Mouse (Mus musculus) thymus, postnatal 25 days (tissue): ENCODE data around the gene Ipo4.
A peak's percentile ranks its signal among the peaks of the same experiment; 100 is the strongest.

Source experiments
- DNase-seq: peaks from one replicate; pipeline ENCODE4 v3.0.0; 2022

The Ipo4 gene

GRCm38 (mm10) chr14:55635523-55636007 is at the start of gene Ipo4:
Ipo4 (minus strand) TSS chr14:55635957.
- DNase-seq, result peak; percentile 87

GRCm38 (mm10) chr14:55682118-55682493 is 46.3 kb upstream of the Ipo4 start:
- no peak for DNase-seq

- peak; percentile 94 for DNase-seq
These were observed 45.7 kb upstream of the Ipo4 start, which contains the start of gene Tinf2 for GRCm38 (mm10) chr14:55681160-55682117. Tinf2 (minus strand) TSS chr14:55681820.

- DNase-seq, result no peak
These were observed 41.9 kb upstream of the Ipo4 start for GRCm38 (mm10) chr14:55677615-55678014.

GRCm38 (mm10) chr14:55672741-55673060 is 36.9 kb upstream of the Ipo4 start:
- DNase-seq, result no peak

GRCm38 (mm10) chr14:55671833-55672740 is 36.3 kb upstream of the Ipo4 start, which contains the start of the genes Gmpr2 and Nedd8:
Gmpr2 (plus strand) TSS chr14:55671941.
Nedd8 (minus strand) TSS chr14:55672124.
- peak; percentile 88 for DNase-seq

GRCm38 (mm10) chr14:55671486-55671832 is 35.7 kb upstream of the Ipo4 start:
- DNase-seq, result no peak

- no peak for DNase-seq
These were observed 24.9 kb upstream of the Ipo4 start for GRCm38 (mm10) chr14:55660636-55661035.

GRCm38 (mm10) chr14:55659960-55660573 is 24.3 kb upstream of the Ipo4 start, which contains the start of gene Mdp1:
Mdp1 (minus strand) TSS chr14:55660508.
- DNase-seq, result peak; percentile 78

GRCm38 (mm10) chr14:55658011-55658410 is 22.3 kb upstream of the Ipo4 start:
- DNase-seq, result no peak

GRCm38 (mm10) chr14:55656935-55657334 is 21.2 kb upstream of the Ipo4 start:
- no peak for DNase-seq

- DNase-seq, result peak; percentile 46
These were observed 15.8 kb upstream of the Ipo4 start for GRCm38 (mm10) chr14:55651528-55651927.

GRCm38 (mm10) chr14:55649884-55650283 is 14.1 kb upstream of the Ipo4 start, which contains the start of gene Tssk4:
Tssk4 (plus strand) TSS chr14:55650184.
- DNase-seq, result no peak

- peak; percentile 46 for DNase-seq
These were observed 8.6 kb upstream of the Ipo4 start for GRCm38 (mm10) chr14:55644261-55644888.

GRCm38 (mm10) chr14:55643060-55643907 is 7.5 kb upstream of the Ipo4 start, which contains the start of gene Tm9sf1:
Tm9sf1 (minus strand) TSS chr14:55643806.
- peak; percentile 87 for DNase-seq

- no peak for DNase-seq
These were observed 6.9 kb upstream of the Ipo4 start for GRCm38 (mm10) chr14:55642679-55643059.

- no peak for DNase-seq
These were observed 5.5 kb upstream of the Ipo4 start for GRCm38 (mm10) chr14:55641291-55641690.

- DNase-seq, result no peak
These were observed 5.1 kb upstream of the Ipo4 start for GRCm38 (mm10) chr14:55640816-55641215.

- no peak for DNase-seq
These were observed 2.0 kb upstream of the Ipo4 start, which contains the start of gene Gm49378 for GRCm38 (mm10) chr14:55637795-55638194. Gm49378 (minus strand) TSS chr14:55637895.

GRCm38 (mm10) chr14:55634874-55635522 is 759 bp downstream of the Ipo4 start:
- no peak for DNase-seq
